Mouse (Mus musculus) cerebellum, postnatal 4 days (tissue): ENCODE measurements around the gene Ssh2.

Experiments
- DNase-seq, 2 experiments: peaks; one replicate each; pipeline ENCODE4 v3.0.0; 2022; ENCODE audit warnings: low spot score in 2 of 2, mixed read lengths in 1 of 2

Ssh2 gene

DNA sequence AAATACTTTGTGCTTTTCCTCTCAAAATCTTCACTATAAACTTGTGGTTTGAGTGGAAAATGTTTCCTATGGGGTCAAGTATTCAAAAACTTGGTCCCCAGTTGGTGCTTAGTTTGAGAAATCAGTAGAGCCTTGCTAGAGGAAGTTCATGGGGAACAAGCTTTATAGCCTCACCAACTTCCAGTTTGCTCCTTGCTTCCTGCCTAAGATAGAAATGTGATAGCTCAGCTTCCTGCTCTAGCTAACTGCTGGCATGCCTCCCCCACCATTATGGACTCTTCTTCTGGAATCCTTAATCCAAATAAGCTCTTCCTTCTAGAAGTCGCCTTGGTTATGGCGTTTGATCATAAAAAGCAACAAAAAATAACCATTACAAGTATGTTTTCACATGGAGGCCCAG, 190.2 kb downstream of the Ssh2 start:
- DNase-seq = no peak

DNA sequence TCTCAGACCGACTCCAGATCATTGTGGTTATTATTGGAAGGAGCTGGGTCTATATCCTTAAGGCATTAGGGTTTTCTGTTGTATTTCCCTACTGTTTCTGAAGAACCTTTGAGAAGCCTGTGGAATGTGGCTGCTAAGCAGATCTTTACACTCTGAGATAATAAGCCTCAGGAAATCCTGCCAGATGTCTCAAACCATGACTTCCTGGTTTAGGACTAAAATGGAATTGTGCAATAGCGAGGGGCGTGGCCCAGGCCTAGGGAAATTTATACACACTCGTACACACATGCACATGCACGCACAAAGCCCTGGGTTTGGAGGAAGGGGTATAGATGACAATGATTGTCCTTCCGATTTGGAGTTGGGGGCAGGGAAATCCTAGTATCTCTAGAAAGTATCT, 193.8 kb downstream of the Ssh2 start:
- no peak for DNase-seq

DNA sequence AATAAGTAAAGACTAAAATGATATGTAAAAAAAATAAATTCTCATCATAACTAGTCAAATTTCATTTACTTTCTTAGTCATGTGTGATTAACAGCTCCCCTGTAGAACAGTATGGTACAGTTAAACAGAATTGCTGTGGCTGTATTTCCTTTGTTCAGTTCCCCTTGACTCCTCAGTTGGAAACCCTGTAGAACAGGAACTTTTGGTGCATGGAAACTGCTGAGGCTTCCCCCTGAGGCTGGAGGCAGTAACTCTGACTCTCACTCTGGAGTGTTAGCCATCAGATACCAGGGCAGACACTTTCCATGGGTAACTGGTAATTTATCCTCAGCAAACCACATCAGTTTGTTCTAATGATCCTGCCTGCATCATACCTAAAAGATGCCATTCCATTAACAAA, 195.2 kb downstream of the Ssh2 start:
- no peak for DNase-seq

DNA sequence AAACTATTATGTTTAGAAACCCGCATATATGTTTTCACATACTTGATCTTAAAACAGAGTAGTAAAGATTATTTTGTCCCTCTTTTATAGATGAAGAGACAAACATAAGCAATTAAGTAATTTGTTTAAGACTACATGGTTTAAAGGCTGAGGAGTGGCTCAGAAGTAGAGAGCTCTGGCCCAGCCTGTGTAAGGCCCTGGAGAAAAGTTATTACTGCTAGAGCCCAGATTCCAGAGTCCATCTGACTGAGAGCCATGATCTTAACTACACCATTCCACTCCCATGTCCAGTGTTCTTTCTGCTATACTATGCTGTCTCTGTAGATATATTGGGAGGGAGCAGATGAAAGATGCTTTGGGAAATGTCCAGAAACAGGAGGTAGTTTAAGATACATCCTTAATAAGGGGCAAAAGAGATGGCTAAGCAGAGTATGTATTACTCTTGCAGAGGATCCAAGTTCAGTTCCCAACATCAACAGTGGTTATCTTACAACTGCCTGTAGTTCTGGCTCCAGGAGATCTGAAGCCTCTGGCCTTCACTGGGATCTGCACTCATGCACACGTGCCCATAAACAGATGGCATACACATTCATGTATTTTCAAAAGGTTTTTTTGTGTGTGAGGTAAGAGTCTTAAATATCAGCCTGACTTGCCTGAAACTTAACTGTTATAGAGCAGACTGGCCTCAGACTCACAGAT, 198.2 kb downstream of the Ssh2 start:
- DNase-seq = no peak

DNA sequence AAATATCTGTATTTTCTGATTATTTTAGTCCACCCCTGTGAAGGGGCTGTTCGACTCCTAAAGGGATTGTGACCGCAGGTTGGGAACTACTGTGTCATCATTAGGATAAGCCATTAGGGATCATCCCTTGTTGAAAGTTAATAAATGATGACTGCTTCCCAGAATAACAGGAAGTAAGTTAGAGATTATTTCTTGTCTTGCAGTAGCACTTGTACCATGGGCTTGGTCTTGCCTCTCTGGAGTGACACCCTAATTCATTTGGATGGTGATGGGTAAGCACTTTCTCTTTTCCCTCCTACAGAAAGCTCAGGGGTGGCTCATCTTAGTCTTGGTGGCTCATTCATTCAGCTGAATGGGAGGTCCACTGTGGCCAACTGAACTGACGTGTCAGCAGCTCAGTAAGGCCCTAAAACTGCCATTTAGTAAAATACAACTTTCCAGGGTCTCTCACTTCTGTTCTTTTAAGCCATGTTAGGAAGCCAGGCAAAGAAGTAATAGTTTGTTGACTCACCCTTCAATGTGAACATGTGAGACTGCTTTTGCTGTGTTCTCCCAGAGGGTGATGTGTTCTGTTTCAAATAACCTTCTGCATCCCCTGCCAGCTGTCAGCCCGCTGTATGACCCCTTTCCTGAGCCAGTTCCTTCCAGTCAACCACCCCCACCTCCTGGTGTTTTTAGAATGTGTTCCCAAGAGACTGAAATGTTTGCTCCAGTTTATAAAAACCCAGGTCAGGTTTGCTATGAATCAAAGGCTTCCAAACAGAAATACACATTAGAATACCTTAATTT, 200.3 kb downstream of the Ssh2 start:
- DNase-seq = no peak

DNA sequence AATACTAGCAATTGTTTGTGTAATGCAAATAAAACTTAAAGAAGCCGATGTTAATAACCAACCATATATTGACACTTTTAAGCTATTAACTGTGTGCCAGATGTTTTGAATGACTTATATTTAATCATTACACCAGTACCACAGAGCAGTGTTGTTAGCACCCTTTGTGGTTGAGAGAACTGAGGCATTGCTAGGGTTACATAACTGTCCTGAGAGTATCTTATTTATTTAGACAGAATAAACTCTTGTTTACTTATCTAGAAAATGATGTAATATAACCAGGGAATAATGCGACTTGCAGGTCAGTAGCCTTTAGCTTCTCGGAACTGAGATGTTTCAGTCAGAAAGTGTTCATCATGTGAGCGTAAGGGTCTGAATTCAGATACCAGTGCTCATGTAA, 201.9 kb downstream of the Ssh2 start:
- DNase-seq = no peak

DNA sequence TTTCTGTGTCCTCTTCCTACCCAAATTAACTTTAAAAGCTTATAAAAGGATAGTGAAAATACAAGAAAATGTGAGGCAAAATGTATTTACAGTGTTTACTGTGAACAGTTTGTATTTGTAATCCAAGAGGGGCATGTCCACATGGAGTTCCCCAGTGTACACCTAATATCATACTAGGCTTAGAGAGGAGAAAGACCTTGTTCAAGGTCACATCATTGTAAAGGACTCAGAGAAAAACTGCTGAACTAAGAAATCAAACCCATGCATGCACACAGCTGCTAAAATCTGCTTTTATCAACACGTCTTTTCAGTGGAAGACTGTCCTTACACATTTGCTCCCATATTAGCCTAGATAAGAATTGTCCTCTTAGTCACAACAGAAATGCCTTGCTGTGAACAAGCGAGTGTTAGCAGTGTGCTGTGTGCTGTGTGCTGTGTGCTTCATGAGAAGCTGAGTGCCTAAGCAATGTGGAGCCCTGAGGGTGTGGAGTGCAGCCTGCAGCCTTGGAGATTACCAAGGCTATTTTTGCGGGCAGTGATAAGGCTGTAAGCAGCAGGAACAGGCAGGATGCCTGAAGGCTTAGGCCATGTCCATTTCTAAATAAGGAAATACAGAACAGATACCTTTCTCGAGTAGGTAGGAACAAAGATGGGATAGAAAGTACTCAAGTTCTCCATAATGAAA, 207.2 kb downstream of the Ssh2 start:
- DNase-seq = no peak

DNA sequence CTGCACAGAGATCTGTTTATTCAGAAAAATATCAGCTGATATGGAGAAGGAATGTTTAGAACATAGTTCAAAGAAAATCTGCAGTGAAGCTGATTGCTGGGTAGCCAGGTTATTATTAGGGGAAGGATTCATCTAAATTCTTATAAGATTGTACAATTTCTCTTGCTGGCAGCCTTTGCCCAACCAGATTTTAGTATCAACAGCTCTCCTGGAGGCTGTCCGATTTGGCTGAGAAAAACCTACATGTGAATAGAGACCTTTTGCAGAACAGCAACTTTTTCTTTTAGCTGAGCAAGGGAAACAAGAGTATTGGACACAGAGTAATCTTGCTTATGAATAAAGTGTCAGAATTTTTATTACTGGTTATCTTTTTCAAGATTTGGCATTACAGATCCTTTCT, 212.4 kb downstream of the Ssh2 start:
- DNase-seq = no peak

DNA sequence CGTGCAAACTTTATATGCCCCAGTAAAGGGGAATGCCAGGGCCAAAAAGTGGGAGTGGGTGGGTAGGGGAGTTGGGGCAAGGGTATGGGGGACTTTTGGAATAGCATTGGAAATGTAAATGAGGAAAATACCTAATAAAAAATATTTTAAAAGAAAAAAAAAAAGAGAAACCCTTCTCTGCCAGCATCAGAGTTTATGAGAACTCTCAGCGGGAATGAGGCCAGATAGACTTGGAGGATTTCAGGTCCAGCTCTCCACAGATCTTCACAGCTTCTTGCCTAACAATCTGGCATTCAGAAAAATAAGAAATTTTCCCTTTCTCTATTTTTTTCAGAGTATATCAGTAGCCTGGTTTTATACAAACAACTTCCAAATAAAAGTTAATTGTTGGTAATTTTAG, 220.9 kb downstream of the Ssh2 start:
- no peak for DNase-seq

DNA sequence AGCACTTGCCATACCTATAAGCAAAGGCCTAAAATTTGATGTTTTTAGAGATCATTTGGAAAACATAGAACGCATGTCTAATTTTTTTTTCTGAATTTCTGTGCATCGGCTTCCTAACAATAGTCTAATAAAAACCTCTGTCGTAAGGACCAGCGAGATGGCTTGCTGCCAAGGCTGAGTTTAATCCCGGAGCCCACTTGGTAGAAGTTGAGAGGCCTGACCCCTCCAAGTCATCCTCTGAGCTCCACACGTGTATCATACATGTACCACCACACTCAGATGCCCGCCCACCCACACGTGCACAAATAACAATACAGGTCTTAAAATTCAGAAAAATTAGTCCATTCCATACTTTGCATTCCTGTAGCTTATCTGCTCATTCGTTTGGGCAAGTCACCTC, 224.0 kb downstream of the Ssh2 start:
- DNase-seq = no peak

DNA sequence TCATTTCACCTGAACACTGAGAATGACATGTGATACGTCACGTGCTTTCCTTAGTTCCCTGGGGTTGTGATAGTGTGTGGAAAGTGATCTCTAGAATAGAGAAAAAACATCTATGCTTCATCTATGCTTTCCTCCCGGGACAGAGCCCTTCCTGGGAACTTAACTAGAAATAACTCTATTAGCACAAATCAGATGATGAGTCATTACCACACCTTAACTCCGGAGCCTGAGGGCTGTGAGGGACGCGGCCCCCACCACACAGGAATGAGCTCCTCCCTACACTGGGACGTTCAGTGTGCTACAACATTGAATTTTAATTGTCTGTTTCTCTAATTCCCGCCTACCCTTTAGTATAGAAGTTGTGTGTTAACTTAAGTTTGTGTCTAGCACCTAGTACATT, 224.9 kb downstream of the Ssh2 start:
- DNase-seq = no peak

DNA sequence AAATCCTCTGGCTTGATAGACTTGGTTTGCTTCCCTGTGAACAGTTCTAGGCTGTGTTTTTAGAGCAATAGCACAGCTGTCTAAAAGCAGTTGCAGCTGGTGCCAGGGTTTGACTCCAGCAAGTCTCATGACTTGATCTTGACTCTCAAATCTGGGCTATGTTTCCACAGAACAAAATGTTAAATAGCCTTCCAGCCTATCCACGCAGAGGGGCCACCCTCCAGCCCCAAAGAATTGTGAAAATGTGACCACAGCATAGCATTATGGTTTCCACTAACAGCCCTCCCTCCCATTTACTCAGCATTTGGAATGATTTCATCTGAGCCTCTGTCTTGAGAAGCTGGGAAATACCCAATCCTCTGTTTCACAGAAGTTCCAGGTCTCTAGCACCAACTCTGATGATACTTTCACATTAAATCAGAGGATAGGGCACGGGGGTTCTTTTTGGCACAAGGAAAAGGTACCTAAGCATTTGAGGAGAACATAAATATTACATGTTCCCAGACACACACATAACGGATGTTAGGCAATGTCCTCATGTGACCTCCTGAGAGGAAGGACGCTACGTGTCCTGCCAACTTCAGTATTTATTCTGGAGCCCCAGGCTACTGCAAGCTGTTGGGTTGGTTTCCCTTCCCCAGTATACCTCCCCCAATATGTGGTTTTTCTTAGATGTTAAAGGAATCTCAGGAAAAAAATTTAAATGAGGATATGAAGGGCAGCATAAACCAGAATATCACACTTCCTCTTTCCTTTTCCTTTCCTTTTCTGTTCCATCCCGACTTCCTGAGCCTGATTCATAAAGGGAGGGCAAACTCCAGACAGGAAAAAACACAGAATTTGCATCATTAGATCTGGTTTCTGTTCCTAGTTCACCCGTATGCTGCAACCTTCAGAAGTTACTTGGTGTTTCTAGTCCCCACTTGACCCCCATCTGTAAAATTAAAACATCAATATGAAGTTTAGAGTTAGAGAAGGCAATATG, 226.4 kb downstream of the Ssh2 start:
- no peak for DNase-seq

DNA sequence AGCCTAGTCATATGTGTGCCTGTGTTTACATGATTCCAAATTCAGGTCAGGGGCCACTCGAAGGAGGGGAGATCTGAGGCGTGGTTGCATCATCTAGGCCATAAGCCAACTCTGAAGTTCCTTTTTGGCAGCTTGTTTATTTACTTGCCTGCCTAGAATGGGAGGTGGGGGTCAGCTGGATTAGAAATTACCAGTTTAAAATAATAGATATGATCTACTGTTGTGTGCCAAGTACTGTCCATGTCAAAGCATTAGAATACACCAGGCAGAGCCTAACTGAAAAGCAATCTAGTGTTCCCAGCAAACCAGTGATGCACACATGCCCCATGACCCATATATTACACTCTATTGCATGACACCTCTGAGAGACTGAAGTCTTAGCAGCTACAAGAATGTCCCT, 228.9 kb downstream of the Ssh2 start:
- no peak for DNase-seq

DNA sequence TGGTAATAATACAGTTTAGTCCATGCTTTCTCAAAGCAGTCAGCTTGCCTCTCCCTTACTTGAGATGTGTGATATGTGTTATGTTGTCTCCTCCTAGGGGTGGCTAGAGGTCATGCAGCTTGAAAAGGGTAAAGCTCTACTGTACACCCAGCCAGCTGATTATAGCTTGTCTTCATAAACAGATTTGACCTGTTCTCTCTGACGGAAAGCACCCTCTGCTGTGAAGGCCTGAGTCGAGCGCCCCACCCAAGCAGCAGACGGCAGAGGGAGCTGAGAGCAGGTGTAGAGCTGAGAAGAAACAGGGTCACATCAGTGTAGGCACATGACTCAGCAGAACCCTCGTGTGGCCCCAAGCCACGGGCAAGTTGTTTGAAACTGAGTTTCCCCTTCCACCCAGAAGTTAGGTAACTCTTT, 230.5 kb downstream of the Ssh2 start:
- DNase-seq = no peak

DNA sequence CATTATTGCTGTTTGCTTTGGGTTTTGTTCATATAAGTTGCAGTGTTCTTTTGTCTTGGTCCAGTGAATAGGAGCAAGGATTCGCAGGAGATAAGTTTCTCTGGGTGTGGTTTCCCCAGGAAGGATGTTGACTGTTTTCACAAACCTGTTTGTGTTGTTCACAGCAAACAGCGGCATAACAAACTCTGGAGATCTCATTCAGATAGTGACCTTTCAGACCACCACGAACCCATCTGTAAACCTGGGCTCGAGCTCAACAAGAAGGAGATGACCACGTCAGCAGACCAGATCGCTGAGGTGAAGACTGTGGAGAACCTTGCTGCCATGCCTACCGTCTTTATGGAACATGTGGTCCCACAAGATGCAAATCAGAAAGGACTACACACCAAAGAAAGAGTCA, 233.1 kb downstream of the Ssh2 start:
- DNase-seq = no peak

DNA sequence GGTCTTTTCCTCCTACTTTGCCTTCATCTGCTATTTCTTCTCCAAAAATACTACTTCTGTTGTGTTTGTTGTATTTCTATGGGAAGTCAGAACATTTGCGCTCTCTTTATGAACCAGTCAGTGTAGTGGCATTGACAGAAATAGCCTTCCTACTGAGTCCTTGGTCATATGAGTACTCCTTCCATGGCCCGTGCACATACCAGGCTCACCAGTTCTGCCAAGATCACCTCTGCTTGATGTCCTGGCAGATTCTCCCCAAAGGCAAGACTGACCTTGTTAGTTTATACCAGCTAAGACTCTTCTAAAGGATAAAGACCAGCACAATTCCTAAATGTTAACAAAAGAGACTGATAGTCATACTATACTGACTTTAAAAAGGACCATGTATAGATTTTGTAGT, 235.6 kb downstream of the Ssh2 start:
- DNase-seq = no peak

DNA sequence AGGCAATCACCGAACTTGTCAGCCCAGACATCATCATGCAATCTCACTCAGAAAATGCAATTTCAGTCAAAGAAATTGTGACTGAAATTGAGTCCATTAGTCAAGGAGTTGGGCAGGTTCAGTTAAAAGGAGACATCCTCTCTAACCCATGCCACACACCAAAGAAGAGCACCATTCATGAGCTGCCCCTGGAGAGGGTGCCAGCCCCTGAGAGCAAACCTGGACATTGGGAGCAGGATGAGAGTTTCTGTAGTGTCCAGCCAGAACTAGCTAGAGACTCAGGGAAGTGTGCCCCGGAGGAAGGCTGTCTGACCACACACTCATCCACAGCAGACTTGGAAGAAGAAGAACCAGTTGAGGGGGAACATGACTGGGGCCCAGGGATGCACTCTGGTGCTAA, 237.3 kb downstream of the Ssh2 start:
- no peak for DNase-seq

DNA sequence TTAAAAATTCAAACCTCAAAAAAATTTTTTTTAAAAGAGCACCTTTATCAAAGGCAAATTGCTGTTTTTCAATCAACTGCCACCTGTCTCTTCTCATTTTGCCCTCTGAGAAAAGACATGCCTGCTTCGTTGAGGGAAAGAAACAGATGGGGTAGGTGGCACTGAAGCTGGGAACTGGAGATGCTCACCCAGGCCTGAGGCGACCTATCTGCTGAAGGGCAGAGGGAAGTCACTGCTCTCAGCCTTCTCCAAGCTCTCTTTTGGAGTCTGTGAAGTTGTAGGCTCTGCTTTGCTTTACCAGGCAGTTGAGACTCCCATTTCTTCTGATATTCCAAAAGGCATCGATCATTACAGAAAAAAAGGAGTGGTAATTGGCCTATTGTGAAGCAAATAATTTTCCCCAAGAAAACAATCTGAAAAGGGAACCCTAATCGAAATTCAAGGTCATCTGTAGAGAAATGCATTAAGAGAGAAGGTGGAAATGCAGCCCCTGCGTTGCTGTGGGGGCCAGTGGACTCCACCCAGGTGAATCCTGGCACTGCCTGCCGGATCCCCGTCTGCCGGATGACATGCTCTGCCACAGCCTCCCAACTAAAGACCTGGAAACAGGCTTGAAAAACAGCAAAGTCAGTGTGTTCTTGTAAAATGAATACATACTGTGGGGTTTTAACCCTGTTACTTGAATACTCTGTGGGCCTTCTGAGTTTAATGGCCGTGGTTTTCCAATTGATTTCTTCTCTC, 239.9 kb downstream of the Ssh2 start:
- no peak for DNase-seq

DNA sequence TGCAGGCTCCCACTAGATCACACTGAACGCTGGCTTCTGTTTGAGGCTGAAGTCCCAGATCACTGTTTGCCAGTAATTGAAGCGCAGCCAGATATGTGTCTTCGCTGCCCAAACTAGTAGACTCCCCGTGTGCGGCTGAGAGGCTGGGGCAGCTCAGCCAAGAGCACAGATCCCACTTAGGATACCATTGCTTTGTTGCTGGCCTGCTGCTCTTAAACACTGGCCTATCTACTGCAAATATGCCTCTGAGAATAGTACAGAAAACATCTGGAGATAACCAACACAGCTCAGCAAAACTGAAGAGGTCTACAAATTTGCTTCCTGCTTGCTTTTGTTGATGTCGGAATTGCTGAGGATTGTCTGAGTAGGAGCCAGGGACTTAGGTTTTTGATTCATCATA, 240.8 kb downstream of the Ssh2 start:
- DNase-seq = peak in 1 of 2 experiments; percentile 40

DNA sequence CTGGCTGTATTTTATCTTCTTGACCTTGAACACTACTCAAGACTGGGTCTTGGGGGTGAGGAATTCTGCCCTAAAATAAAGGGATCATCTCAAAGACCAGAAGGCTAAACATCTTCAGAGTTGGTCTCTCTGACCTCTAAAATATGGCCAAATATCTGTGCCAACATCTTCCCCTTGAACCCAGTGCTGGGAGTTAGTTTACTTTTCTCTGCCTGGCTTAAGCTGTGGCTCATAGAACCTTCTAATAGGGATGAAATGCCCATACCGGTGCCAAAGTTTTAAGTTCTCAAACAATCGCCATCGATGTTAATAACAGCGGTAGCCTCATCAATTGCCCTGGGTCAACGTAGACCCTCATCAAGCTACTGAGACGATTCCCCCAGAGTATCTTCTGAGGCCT, 245.8 kb downstream of the Ssh2 start:
- no peak for DNase-seq
